Mouse (Mus musculus) cerebellum, adult 11 months (tissue): ENCODE data around the gene Tas2r107.
"Not testable (repeated sequence)": the region's sequence is repeated elsewhere in the genome, so short reads cannot be mapped to it uniquely, and the experiment has no call there.

Experiments used
- DNase-seq: peaks from one replicate; pipeline ENCODE4 v3.0.0; 2022

The Tas2r107 gene

GRCm38 (mm10) chr6:131660049-131660448 is at the start of gene Tas2r107:
Gene Tas2r107 (minus strand): TSS chr6:131660149.
- no peak for DNase-seq

- DNase-seq = no peak
Observed at GRCm38 (mm10) chr6:131689963-131690362, 30.0 kb upstream of the Tas2r107 start, which contains the start of gene Tas2r114. Gene Tas2r114 (minus strand): TSS chr6:131690063.

GRCm38 (mm10) chr6:131687395-131687794 is 27.4 kb upstream of the Tas2r107 start, which contains the start of gene Tas2r105:
Gene Tas2r105 (minus strand): TSS chr6:131687495.
- no peak for DNase-seq

- DNase-seq = no peak
Observed at GRCm38 (mm10) chr6:131685644-131686043, 25.7 kb upstream of the Tas2r107 start, which contains the start of gene Tas2r104. Gene Tas2r104 (minus strand): TSS chr6:131685744.

- DNase-seq = no peak
Observed at GRCm38 (mm10) chr6:131678786-131679185, 18.8 kb upstream of the Tas2r107 start, which contains the start of gene Tas2r106. Gene Tas2r106 (minus strand): TSS chr6:131678886.

- no peak for DNase-seq
Observed at GRCm38 (mm10) chr6:131630812-131631211, 29.1 kb downstream of the Tas2r107 start, which contains the start of gene Tas2r130. Gene Tas2r130 (minus strand): TSS chr6:131630912.

- DNase-seq = not testable (repeated sequence)
Observed at GRCm38 (mm10) chr6:131609956-131610355, 50.0 kb downstream of the Tas2r107 start.
